Mouse (Mus musculus) limb, embryonic 14.5 days (tissue): ENCODE results near the gene Col5a1. TPM values are rescaled to one million over a fixed set of nuclear protein-coding genes. Genes with fewer than 3 reads are reported as not detected.

Experiments used
- ATAC-seq: fragments of 200-750 bp; cut with Nextera tagmentation; 2 replicates; pipeline ENCODE4 v1.8.0; 2017; ENCODE audit warnings: low read depth, moderate number of reproducible peaks, moderate TSS enrichment; ENCODE audit not compliant: low FRiP score
- DNase-seq: peaks from one replicate; pipeline ENCODE4 v3.0.0-alpha.2; 2015; ENCODE audit warnings: low spot score
- H3K27ac ChIP-seq: fragments of 300-500 bp; sonication (generic); replicated peaks from 2 replicates; pipeline ENCODE4 v1.5.1; 2014; ENCODE audit warnings: low read depth, mild to moderate bottlenecking, low read length, moderate library complexity, mixed read lengths
- H3K27me3 ChIP-seq: fragments of 300-500 bp; sonication (generic); 2 replicates; pipeline ENCODE4 v1.6.1; 2014; ENCODE audit warnings: low read length, mixed read lengths; ENCODE audit not compliant: control insufficient read depth, insufficient read depth
- H3K36me3 ChIP-seq: fragments of 300-500 bp; sonication (generic); 2 replicates; pipeline ENCODE4 v1.6.1; 2014; ENCODE audit warnings: mild to moderate bottlenecking, low read length, moderate library complexity, mixed read lengths; ENCODE audit not compliant: control insufficient read depth, insufficient read depth
- H3K4me1 ChIP-seq: fragments of 300-500 bp; sonication (generic); 2 replicates; pipeline ENCODE4 v1.6.1; 2014; ENCODE audit warnings: antibody characterized with exemption, low read length, mixed read lengths; ENCODE audit not compliant: control insufficient read depth, insufficient read depth
- H3K4me2 ChIP-seq: fragments of 300-500 bp; sonication (generic); replicated peaks from 2 replicates; pipeline ENCODE4 v1.6.1; 2014; ENCODE audit warnings: low read depth, mild to moderate bottlenecking, low read length, moderate library complexity; ENCODE audit not compliant: severe bottlenecking
- H3K4me3 ChIP-seq: fragments of 300-500 bp; sonication (generic); replicated peaks from 2 replicates; pipeline ENCODE4 v1.5.1; 2014; ENCODE audit warnings: low read length
- H3K9ac ChIP-seq: fragments of 300-500 bp; sonication (generic); 2 replicates; pipeline ENCODE4 v1.6.1; 2014; ENCODE audit warnings: mild to moderate bottlenecking, low read depth, low read length, moderate library complexity; ENCODE audit not compliant: severe bottlenecking
- H3K9me3 ChIP-seq: fragments of 300-500 bp; sonication (generic); 2 replicates; pipeline ENCODE4 v1.6.1; 2016; ENCODE audit warnings: low read length; ENCODE audit not compliant: control insufficient read depth
- POLR2A ChIP-seq: fragments of 200-500 bp; IDR thresholded peaks from 2 replicates; pipeline ENCODE4 v1.8.0; 2012; ENCODE audit warnings: inconsistent platforms, mild to moderate bottlenecking, moderate library complexity, borderline replicate concordance; ENCODE audit not compliant: insufficient read depth, insufficient read length; ENCODE audit errors: extremely low read depth
- WGBS: fragments of 180-500 bp; shearing (Covaris S2); extraction: QIAGEN DNeasy Blood & Tissue Kit; methylation state at CpG from one replicate; pipeline ENCODE4 v1.1.7; 2014; 5-methylcytosine and 5-hydroxymethylcytosine counted together
- polyA plus RNA-seq, 2 experiments: library from polyadenylated mRNA; depleted of rRNA in 1 of 2; stranded (reverse) in 1 of 2; unstranded in 1 of 2; fragments of >200 nt; fragmentation: Nextera tagmentation in 1 of 2; extraction: Ambion mirVana in 1 of 2; gene quantifications; 2 replicates each; pipeline versions ENCODE4 v1.2.1 to v1.2.3; 2012 to 2014

The Col5a1 gene
- polyA plus RNA-seq, 2 experiments: 256 to 304 TPM

GRCm38 (mm10) chr2:27905411-27905810 lies 19.2 kb downstream of the Col5a1 start:
- H3K27me3 ChIP-seq: no peaks in the 10 kb centered on the region
- ATAC-seq: no peak
- no peak overlapping the region for H3K4me2 ChIP-seq
- peaks cover 13% of the 10 kb centered on the region for H3K36me3 ChIP-seq
- no peaks in the 10 kb centered on the region for H3K9me3 ChIP-seq
- no peak overlapping the region for H3K4me3 ChIP-seq
- no peak overlapping the region for H3K27ac ChIP-seq
- 68% methylated on average over 2 of the region's 2 CpGs for WGBS
- no peak for DNase-seq
- TF ChIP-seq POLR2A: no peak
- no peak overlapping the region for H3K9ac ChIP-seq
- H3K4me1 ChIP-seq: peaks cover 29% of the 10 kb centered on the region

- Histone ChIP-seq H3K27me3 (no peaks in the 10 kb centered on the region), H3K4me1 (no peaks in the 10 kb centered on the region), H3K9me3 (no peaks in the 10 kb centered on the region), H3K36me3 (peaks cover 13% of the 10 kb centered on the region), H3K4me2 (no peak overlapping the region), H3K9ac (no peak overlapping the region), H3K27ac (no peak overlapping the region), H3K4me3 (no peak overlapping the region)
- WGBS: 97% methylated on average over 3 of the region's 3 CpGs
- TF ChIP-seq POLR2A: no peak
- no peak for ATAC-seq
- no peak for DNase-seq
Measured at GRCm38 (mm10) chr2:27910501-27910900, 24.3 kb downstream of the Col5a1 start.

GRCm38 (mm10) chr2:27912546-27913275 lies 26.5 kb downstream of the Col5a1 start:
- Histone ChIP-seq H3K9ac (no peak overlapping the region), H3K27me3 (no peaks in the 10 kb centered on the region), H3K4me1 (peaks cover 3% of the 10 kb centered on the region; the same call in 1 of the 2 replicates), H3K4me2 (no peak overlapping the region), H3K27ac (no peak overlapping the region), H3K4me3 (no peak overlapping the region), H3K9me3 (no peaks in the 10 kb centered on the region), H3K36me3 (0 out of 2 replicates have a peak, but pooled peaks cover 4% of the 10 kb centered on the region)
- no peak for TF ChIP-seq POLR2A
- DNase-seq (no peak), ATAC-seq (no peak)
- 79% methylated on average over 1 of the region's 1 CpGs for WGBS

GRCm38 (mm10) chr2:27915726-27916125 lies 29.5 kb downstream of the Col5a1 start:
- Histone ChIP-seq H3K4me2 (no peak overlapping the region), H3K27me3 (no peaks in the 10 kb centered on the region), H3K9ac (no peak overlapping the region), H3K4me1 (peaks cover 3% of the 10 kb centered on the region; the same call in 1 of the 2 replicates), H3K27ac (no peak overlapping the region), H3K9me3 (no peaks in the 10 kb centered on the region), H3K36me3 (0 out of 2 replicates have a peak, but pooled peaks cover 7% of the 10 kb centered on the region), H3K4me3 (no peak overlapping the region)
- WGBS: 62% methylated on average over 4 of the region's 4 CpGs
- TF ChIP-seq POLR2A: no peak
- DNase-seq (no peak), ATAC-seq (no peak)

GRCm38 (mm10) chr2:27916316-27916715 lies 30.1 kb downstream of the Col5a1 start:
- Histone ChIP-seq H3K9me3 (no peaks in the 10 kb centered on the region), H3K4me2 (no peak overlapping the region), H3K27me3 (no peaks in the 10 kb centered on the region), H3K4me1 (peaks cover 3% of the 10 kb centered on the region; the same call in 1 of the 2 replicates), H3K36me3 (0 out of 2 replicates have a peak, but pooled peaks cover 7% of the 10 kb centered on the region), H3K4me3 (no peak overlapping the region), H3K27ac (no peak overlapping the region), H3K9ac (no peak overlapping the region)
- TF ChIP-seq POLR2A: no peak
- WGBS: 39% methylated on average over 2 of the region's 2 CpGs
- no peak for ATAC-seq
- DNase-seq: no peak

- DNase-seq (no peak), ATAC-seq (no peak)
- no peak overlapping the region for H3K4me2 ChIP-seq
- no peaks in the 10 kb centered on the region for H3K9me3 ChIP-seq
- 91% methylated on average over 3 of the region's 3 CpGs for WGBS
- no peaks in the 10 kb centered on the region for H3K27me3 ChIP-seq
- H3K9ac ChIP-seq: no peak overlapping the region
- TF ChIP-seq POLR2A: no peak
- H3K4me1 ChIP-seq: peaks cover 3% of the 10 kb centered on the region; the same call in 1 of the 2 replicates
- peaks cover 8% of the 10 kb centered on the region for H3K36me3 ChIP-seq
- no peak overlapping the region for H3K4me3 ChIP-seq
- H3K27ac ChIP-seq: no peak overlapping the region
Measured at GRCm38 (mm10) chr2:27917177-27917576, 31.0 kb downstream of the Col5a1 start.
